Mouse (Mus musculus): ENCODE results near the gene Dazl. TPM values are rescaled to one million over a fixed set of nuclear protein-coding genes. Genes with fewer than 3 reads are reported as not detected.

Dazl gene
- 50.6 and 53.1 TPM in 2 replicates for polyA plus RNA-seq (2012; rRNA removed)

DNA sequence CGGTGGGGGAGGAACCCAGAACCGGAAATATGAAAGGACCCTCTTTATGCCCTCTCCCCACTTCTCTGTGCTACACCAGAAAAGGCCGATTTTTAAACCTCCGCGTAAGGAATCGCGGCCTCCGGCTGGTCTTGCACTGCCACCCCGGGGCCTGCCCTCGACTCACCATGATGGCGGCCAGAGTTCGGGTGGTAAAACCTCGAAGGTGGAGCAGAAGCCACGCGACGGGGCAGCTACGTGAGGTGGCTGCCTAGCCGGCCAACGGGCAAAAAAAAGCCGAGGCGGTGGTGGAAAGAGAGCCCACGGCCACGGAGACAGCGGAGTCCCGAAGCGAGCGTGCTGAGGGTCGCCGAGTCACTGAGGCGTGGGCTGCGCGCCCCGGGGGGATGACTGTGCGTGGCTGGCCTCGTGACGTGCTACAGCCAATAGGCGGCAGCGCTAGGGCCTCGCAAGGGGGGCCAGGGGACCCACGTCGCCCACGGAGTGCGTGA is at the start of gene Dazl:
Gene Dazl (minus strand): TSS at position 396 of the 491 bp plus-strand sequence.
- peak within 1 kb of the TSS; percentile 92 for H3K27ac ChIP-seq (ENCODE audit: control insufficient read depth, insufficient read depth, low read depth, low read length)
- TF ChIP-seq CTCF (IDR thresholded peaks at IDR 0.05; ENCODE audit: control insufficient read depth, insufficient read depth, insufficient replicate concordance, low read depth, low read length) (no peak), POLR2A (IDR thresholded peaks at IDR 0.05; ENCODE audit: control insufficient read depth, low read depth, low read length) (peak; percentile 94)
- H3K4me1 ChIP-seq (ENCODE audit: control insufficient read depth, insufficient read depth, low read length): peaks cover 4% of the 10 kb centered on the region
- peak within 1 kb of the TSS; percentile 86 for H3K4me3 ChIP-seq (ENCODE audit: control insufficient read depth, low read depth, low read length)
- no peaks in the 10 kb centered on the region for H3K27me3 ChIP-seq (ENCODE audit: control insufficient read depth, insufficient read depth, low read length)
- H3K36me3 ChIP-seq (ENCODE audit: control insufficient read depth, insufficient read depth, low read length): no peaks in the 10 kb centered on the region

DNA sequence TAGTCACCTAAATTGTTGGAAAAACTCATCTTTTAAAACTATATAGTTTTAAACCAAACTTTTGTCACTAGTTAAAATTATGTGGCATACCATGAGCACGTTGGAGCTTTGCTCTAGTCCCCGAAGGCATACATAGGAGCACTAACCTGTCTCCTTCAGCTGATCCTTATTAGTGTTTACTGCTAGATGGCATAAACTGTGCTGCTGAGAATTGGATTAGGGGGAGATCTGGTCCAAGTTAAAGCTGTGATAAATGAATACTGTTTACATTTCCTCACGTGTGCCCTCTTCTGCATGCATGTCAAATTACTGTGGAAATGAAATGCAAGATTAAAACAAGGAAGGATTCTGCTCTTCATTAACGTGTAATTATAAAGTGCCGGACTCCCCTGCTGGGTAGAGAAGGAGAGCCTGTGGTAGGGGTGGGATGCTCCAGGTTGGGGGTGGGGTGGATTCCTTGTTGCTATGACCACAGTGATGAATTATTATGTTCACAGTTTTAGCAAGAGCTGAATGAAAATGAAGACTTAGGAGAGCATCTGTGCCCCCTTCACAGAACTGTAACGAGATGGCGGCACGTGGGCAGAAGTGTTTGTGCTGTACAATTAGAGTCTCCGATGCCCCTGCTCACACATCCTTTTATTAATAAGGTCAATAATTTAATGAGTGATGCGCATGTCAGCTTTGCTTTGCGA is 48.6 kb upstream of the Dazl start:
- no peaks in the 10 kb centered on the region for H3K36me3 ChIP-seq (ENCODE audit: control insufficient read depth, insufficient read depth, low read length)
- H3K4me1 ChIP-seq (ENCODE audit: control insufficient read depth, insufficient read depth, low read length): no peaks in the 10 kb centered on the region
- no peak overlapping the region for H3K27ac ChIP-seq (ENCODE audit: control insufficient read depth, insufficient read depth, low read depth, low read length)
- no peaks in the 10 kb centered on the region for H3K27me3 ChIP-seq (ENCODE audit: control insufficient read depth, insufficient read depth, low read length)
- TF ChIP-seq POLR2A (IDR thresholded peaks at IDR 0.05; ENCODE audit: control insufficient read depth, low read depth, low read length) (no peak), CTCF (IDR thresholded peaks at IDR 0.05; ENCODE audit: control insufficient read depth, insufficient read depth, insufficient replicate concordance, low read depth, low read length) (no peak)
- H3K4me3 ChIP-seq (ENCODE audit: control insufficient read depth, low read depth, low read length): no peak overlapping the region

DNA sequence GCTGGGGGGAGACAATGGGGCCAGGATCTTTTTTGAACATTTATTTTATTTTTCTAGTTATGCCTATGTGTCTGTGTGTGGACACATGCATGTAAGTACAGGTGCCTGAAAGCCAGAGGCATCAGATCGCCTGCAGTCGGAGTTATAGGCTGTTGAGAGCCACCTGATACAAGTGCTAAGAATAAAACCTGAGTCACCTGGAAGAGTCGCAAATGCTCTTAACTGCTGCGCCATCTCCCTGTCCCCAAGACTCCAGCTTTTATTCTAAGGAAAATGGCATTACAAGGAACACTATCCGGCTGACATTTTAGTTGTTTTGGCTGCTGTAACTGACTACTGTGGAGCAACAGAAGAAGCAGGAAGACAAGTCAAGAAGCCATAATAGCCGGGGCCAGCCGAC is 45.5 kb upstream of the Dazl start:
- Histone ChIP-seq H3K4me3 (ENCODE audit: control insufficient read depth, low read depth, low read length) (no peak overlapping the region), H3K27me3 (ENCODE audit: control insufficient read depth, insufficient read depth, low read length) (no peaks in the 10 kb centered on the region), H3K27ac (ENCODE audit: control insufficient read depth, insufficient read depth, low read depth, low read length) (no peak overlapping the region), H3K4me1 (ENCODE audit: control insufficient read depth, insufficient read depth, low read length) (no peaks in the 10 kb centered on the region), H3K36me3 (ENCODE audit: control insufficient read depth, insufficient read depth, low read length) (no peaks in the 10 kb centered on the region)
- TF ChIP-seq POLR2A (IDR thresholded peaks at IDR 0.05; ENCODE audit: control insufficient read depth, low read depth, low read length) (no peak), CTCF (IDR thresholded peaks at IDR 0.05; ENCODE audit: control insufficient read depth, insufficient read depth, insufficient replicate concordance, low read depth, low read length) (no peak)

DNA sequence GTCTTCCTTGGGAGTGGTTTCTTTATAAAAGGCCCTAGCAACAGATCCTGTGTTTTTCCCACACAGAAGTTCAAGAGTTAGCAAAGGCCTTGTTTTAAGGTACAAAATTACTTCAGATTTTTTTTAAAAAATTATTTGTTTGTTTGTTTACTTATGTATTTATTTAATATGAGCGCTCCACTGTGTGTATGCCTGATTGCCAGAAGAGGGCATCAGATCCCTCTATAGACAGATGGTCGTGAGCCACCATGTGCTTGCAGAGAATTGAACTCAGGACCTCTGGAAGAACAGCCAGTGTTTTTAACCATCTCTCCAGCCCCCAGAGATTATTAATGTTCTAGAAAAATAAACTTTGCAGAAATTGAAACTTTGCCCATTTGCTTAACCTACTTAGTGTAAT is 42.3 kb upstream of the Dazl start:
- Histone ChIP-seq H3K4me3 (ENCODE audit: control insufficient read depth, low read depth, low read length) (no peak overlapping the region), H3K27ac (ENCODE audit: control insufficient read depth, insufficient read depth, low read depth, low read length) (no peak overlapping the region), H3K4me1 (ENCODE audit: control insufficient read depth, insufficient read depth, low read length) (peaks cover 6% of the 10 kb centered on the region), H3K27me3 (ENCODE audit: control insufficient read depth, insufficient read depth, low read length) (no peaks in the 10 kb centered on the region), H3K36me3 (ENCODE audit: control insufficient read depth, insufficient read depth, low read length) (no peaks in the 10 kb centered on the region)
- TF ChIP-seq POLR2A (IDR thresholded peaks at IDR 0.05; ENCODE audit: control insufficient read depth, low read depth, low read length) (no peak), CTCF (IDR thresholded peaks at IDR 0.05; ENCODE audit: control insufficient read depth, insufficient read depth, insufficient replicate concordance, low read depth, low read length) (no peak)

DNA sequence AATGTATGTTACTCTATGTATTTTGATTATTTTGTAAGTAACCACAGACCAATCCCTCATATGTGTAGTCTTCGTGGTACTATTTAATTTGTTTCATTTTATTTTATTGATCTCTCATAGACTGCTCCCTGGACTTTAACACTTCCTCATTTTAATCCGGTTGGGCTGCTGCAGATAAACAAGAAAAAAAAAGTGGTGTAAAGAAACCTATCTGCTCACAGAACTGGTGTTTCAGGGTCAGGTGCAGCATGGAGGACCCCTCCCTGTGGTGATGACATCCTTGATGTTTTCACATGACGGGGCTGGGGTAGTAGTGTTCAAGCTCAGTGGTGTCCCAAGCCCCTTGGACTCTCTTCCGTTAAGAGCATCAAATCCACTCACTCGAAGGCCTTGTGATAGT is 41.3 kb upstream of the Dazl start:
- H3K27ac ChIP-seq (ENCODE audit: control insufficient read depth, insufficient read depth, low read depth, low read length): no peak overlapping the region
- H3K4me3 ChIP-seq (ENCODE audit: control insufficient read depth, low read depth, low read length): no peak overlapping the region
- no peaks in the 10 kb centered on the region for H3K36me3 ChIP-seq (ENCODE audit: control insufficient read depth, insufficient read depth, low read length)
- TF ChIP-seq POLR2A (IDR thresholded peaks at IDR 0.05; ENCODE audit: control insufficient read depth, low read depth, low read length): no peak
- H3K4me1 ChIP-seq (ENCODE audit: control insufficient read depth, insufficient read depth, low read length): peaks cover 10% of the 10 kb centered on the region
- H3K27me3 ChIP-seq (ENCODE audit: control insufficient read depth, insufficient read depth, low read length): no peaks in the 10 kb centered on the region

DNA sequence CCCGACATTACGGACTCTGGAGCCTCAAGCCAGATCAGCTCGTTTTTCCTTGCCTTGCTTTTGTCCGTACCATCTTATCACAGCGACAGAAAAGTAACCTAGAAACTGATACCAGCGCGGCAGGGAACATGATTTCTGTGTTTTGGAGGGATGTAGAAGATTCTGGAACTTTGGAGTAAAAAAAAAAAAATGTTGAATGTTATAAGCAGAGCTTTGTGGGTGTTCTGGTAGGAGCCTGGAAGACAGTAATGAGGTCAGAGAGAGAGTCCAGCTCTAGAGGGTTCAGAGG is 38.5 kb upstream of the Dazl start:
- TF ChIP-seq CTCF (IDR thresholded peaks at IDR 0.05; ENCODE audit: control insufficient read depth, insufficient read depth, insufficient replicate concordance, low read depth, low read length): no peak
- no peak for TF ChIP-seq POLR2A (IDR thresholded peaks at IDR 0.05; ENCODE audit: control insufficient read depth, low read depth, low read length)
- H3K36me3 ChIP-seq (ENCODE audit: control insufficient read depth, insufficient read depth, low read length): no peaks in the 10 kb centered on the region
- no peaks in the 10 kb centered on the region for H3K27me3 ChIP-seq (ENCODE audit: control insufficient read depth, insufficient read depth, low read length)
- peaks cover 11% of the 10 kb centered on the region for H3K4me1 ChIP-seq (ENCODE audit: control insufficient read depth, insufficient read depth, low read length)
- peak overlapping the region; percentile 17 for H3K4me3 ChIP-seq (ENCODE audit: control insufficient read depth, low read depth, low read length)
- no peak overlapping the region for H3K27ac ChIP-seq (ENCODE audit: control insufficient read depth, insufficient read depth, low read depth, low read length)

DNA sequence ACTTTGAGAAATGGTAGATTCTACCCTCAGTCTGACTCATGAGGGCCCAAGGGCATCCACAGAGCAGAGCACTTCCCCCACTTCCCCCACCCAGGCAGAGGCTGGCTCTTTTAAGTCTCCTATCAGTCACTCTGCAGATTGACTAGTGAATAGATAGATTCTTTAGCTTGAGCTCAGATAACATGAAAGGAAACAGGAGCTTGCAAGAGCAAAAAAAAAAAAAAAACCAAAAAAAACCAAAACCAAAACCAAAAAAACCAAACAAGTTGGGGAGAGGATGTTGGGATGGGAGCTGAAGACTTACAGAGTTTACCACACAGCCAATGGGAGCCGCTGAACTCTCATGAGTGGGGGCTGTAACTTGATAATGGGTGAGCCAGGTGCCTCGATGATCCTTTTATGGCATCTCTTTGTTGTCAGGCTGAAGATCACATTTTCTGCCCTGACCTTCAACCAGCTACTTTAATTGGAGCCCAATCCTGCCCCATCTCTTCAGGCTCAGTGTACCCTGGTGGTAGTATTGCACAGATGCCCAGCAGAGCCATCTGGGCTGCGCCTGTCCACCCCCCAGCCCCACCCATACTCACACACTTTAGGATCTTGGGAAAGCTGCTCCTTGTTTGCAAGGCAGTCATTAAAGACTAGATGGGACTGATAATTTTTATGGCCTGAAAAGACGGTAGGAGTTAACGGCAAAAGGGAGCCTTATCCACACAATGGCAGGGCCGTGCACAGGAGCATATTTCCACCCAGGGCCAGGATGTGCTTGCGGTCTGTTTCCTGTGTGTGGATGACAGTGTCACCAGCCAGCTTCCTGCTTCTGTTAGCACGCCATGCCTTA is 38.0 kb upstream of the Dazl start:
- no peaks in the 10 kb centered on the region for H3K27me3 ChIP-seq (ENCODE audit: control insufficient read depth, insufficient read depth, low read length)
- H3K27ac ChIP-seq (ENCODE audit: control insufficient read depth, insufficient read depth, low read depth, low read length): no peak overlapping the region
- H3K36me3 ChIP-seq (ENCODE audit: control insufficient read depth, insufficient read depth, low read length): no peaks in the 10 kb centered on the region
- peak overlapping the region; percentile 17 for H3K4me3 ChIP-seq (ENCODE audit: control insufficient read depth, low read depth, low read length)
- H3K4me1 ChIP-seq (ENCODE audit: control insufficient read depth, insufficient read depth, low read length): peaks cover 11% of the 10 kb centered on the region
- TF ChIP-seq CTCF (IDR thresholded peaks at IDR 0.05; ENCODE audit: control insufficient read depth, insufficient read depth, insufficient replicate concordance, low read depth, low read length): no peak
- no peak for TF ChIP-seq POLR2A (IDR thresholded peaks at IDR 0.05; ENCODE audit: control insufficient read depth, low read depth, low read length)
